Comparison of ENCODE assay signal across 10 mouse cellular contexts in genomic region chr2:112215977-112216376, GRCm38 (mm10). TPM values are rescaled to one million over a fixed set of nuclear protein-coding genes. Genes with fewer than 3 reads are reported as not detected.
A peak's percentile ranks its signal among the peaks of the same experiment; 100 is the strongest.
DNase-seq lines count a peak whose midpoint lies in the region; ATAC-seq and TF ChIP-seq lines count a peak whose summit lies in the region.
"Had no signal": no experiment of that assay in that cellular context is flagged by ENCODE, and none has a peak within 500 bp of the region (broad histone marks: within the 10 kb centered on the region; RNA-seq: fewer than 3 reads in every experiment).

No protein-coding gene starts in this region.

- ATAC-seq in forebrain, embryonic 14.5 days = peak; percentile 69
- ATAC-seq in megakaryocyte, adult 5-6 weeks (ENCODE audit: poor library complexity, severe bottlenecking) = peak; percentile 88

- no peaks in the 10 kb centered on the region for H3K4me1 ChIP-seq in lung, adult 2 months (ENCODE audit: control insufficient read depth, insufficient read depth, low read length)
- no peaks in the 10 kb centered on the region for H3K4me1 ChIP-seq in forebrain, embryonic 14.5 days (ENCODE audit: control insufficient read depth, insufficient read depth, low read length)

- no peak overlapping the region for H3K4me3 ChIP-seq in lung, adult 2 months (replicated peaks; ENCODE audit: extremely low read depth, low read depth, low read length)
- H3K4me3 ChIP-seq in forebrain, embryonic 14.5 days (ENCODE audit: low read depth, low read length) = no peak overlapping the region
- H3K4me3 ChIP-seq: megakaryocyte, embryonic 14.5 days had no signal

- 9% methylated on average over 1 of the region's 1 CpGs for WGBS in lung, adult 2 months
- 0% methylated on average over 1 of the region's 1 CpGs for WGBS in forebrain, embryonic 14.5 days

- no peaks in the 10 kb centered on the region for H3K27me3 ChIP-seq in forebrain, embryonic 14.5 days (replicated peaks; ENCODE audit: control insufficient read depth, insufficient read depth, low read length)
- H3K27me3 ChIP-seq: megakaryocyte, embryonic 14.5 days had no signal

- H3K4me2 ChIP-seq in forebrain, embryonic 14.5 days (ENCODE audit: low read length) = no peak overlapping the region

- TF ChIP-seq POLR2A in lung, adult 2 months (IDR thresholded peaks at IDR 0.05; ENCODE audit: borderline replicate concordance, extremely low read depth, low read depth, low read length) = no peak

- H3K9me3 ChIP-seq in forebrain, embryonic 14.5 days (replicated peaks; ENCODE audit: control insufficient read depth, low read length) = no peaks in the 10 kb centered on the region
- H3K9me3 ChIP-seq: megakaryocyte, embryonic 14.5 days had no signal

- H3K27ac ChIP-seq in forebrain, embryonic 14.5 days (ENCODE audit: low read depth, low read length) = no peak overlapping the region

- peak; percentile 9 for DNase-seq in cerebellum, adult 9-10 months
- no peak for DNase-seq in cerebellum, adult 9-11 months
- no peak for DNase-seq in lung, adult 2 months
- no peak for DNase-seq in lung, postnatal 4 days
- peak; percentile 71 for DNase-seq in forebrain, embryonic 14.5 days (ENCODE audit: low spot score)
- no peak for DNase-seq in spleen, adult 18-20 months
- no peak for DNase-seq in layer of hippocampus, adult 9-10 months (ENCODE audit: low spot score)

- TF ChIP-seq CTCF in lung, adult 2 months (IDR thresholded peaks at IDR 0.05; ENCODE audit: insufficient read depth, low read length) = peak; percentile 33; the same call in 1 of the 2 replicates

- H3K9ac ChIP-seq in forebrain, embryonic 14.5 days (ENCODE audit: low read length) = no peak overlapping the region

- no peaks in the 10 kb centered on the region for H3K36me3 ChIP-seq in forebrain, embryonic 14.5 days (ENCODE audit: control insufficient read depth, insufficient read depth, low read length)

RNA-seq across cellular contexts. Expression of gene Lpcat4, which starts 23.3 kb away (rescaled TPM):
- 48.6 and 50.9 TPM in 2 replicates for polyA plus RNA-seq in lung, adult 2 months (2012; rRNA removed)
- polyA plus RNA-seq in forebrain, embryonic 14.5 days (2014; fragmentation: Nextera tagmentation; extraction: Ambion mirVana) = 8.1 and 13.0 TPM in 2 replicates
- 27.0 and 44.0 TPM in 2 replicates for total RNA-seq in megakaryocyte, adult 5-6 weeks (2015)
- 11.8 and 18.9 TPM in 2 replicates for total RNA-seq in megakaryocyte, adult 5-6 weeks (2017)

RNA-seq across cellular contexts. Expression of gene Nutm1, which starts 43.1 kb away (rescaled TPM):
- polyA plus RNA-seq in lung, adult 2 months (2012; rRNA removed) = not detected in 2 replicates
- not detected in 2 replicates for polyA plus RNA-seq in forebrain, embryonic 14.5 days (2014; fragmentation: Nextera tagmentation; extraction: Ambion mirVana)
- not detected in 2 replicates for total RNA-seq in megakaryocyte, adult 5-6 weeks (2015)
- total RNA-seq in megakaryocyte, adult 5-6 weeks (2017) = not detected in 2 replicates
- polyA plus RNA-seq: heart, embryonic 14.5 days had no signal

RNA-seq across cellular contexts. Expression of gene Nop10, which starts 45.7 kb away (rescaled TPM):
- 40.3 and 50.4 TPM in 2 replicates for polyA plus RNA-seq in lung, adult 2 months (2012; rRNA removed)
- polyA plus RNA-seq in forebrain, embryonic 14.5 days (2014; fragmentation: Nextera tagmentation; extraction: Ambion mirVana) = 170 and 190 TPM in 2 replicates
- 48.1 and 56.2 TPM in 2 replicates for total RNA-seq in megakaryocyte, adult 5-6 weeks (2015)
- total RNA-seq in megakaryocyte, adult 5-6 weeks (2017) = 72.9 and 74.8 TPM in 2 replicates

RNA-seq across cellular contexts. Expression of gene Slc12a6, which starts 49.6 kb away (rescaled TPM):
- polyA plus RNA-seq in lung, adult 2 months (2012; rRNA removed) = 34.7 and 49.1 TPM in 2 replicates
- 15.0 and 16.5 TPM in 2 replicates for polyA plus RNA-seq in forebrain, embryonic 14.5 days (2014; fragmentation: Nextera tagmentation; extraction: Ambion mirVana)
- total RNA-seq in megakaryocyte, adult 5-6 weeks (2015) = 108 and 110 TPM in 2 replicates
- 111 and 132 TPM in 2 replicates for total RNA-seq in megakaryocyte, adult 5-6 weeks (2017)

RNA-seq across cellular contexts. Expression of gene Gm21985, which starts 50.1 kb away (rescaled TPM):
- polyA plus RNA-seq in lung, adult 2 months (2012; rRNA removed) = not detected in 2 replicates
- polyA plus RNA-seq in forebrain, embryonic 14.5 days (2014; fragmentation: Nextera tagmentation; extraction: Ambion mirVana) = not detected in 2 replicates
- total RNA-seq in megakaryocyte, adult 5-6 weeks (2015) = not detected in 2 replicates
- total RNA-seq in megakaryocyte, adult 5-6 weeks (2017) = 0.24 and 0.95 TPM in 2 replicates
- polyA plus RNA-seq: heart, embryonic 14.5 days had no signal

Comparison
In these comparisons a context has a peak if more than half of its experiments do, and no peak if none do; other contexts are left out.
1. DNase-seq: peak in cerebellum, adult 9-10 months (single experiment) and forebrain, embryonic 14.5 days (single experiment); none in cerebellum, adult 9-11 months (single experiment), lung, adult 2 months (single experiment), lung, postnatal 4 days (0 of 2), spleen, adult 18-20 months (0 of 2) and layer of hippocampus, adult 9-10 months (single experiment).